Mouse (Mus musculus): ENCODE data around the gene Map3k1. TPM values are rescaled to one million over a fixed set of nuclear protein-coding genes. Genes with fewer than 3 reads are reported as not detected.
A peak's percentile ranks its signal among the peaks of the same experiment; 100 is the strongest.

The Map3k1 gene
- total RNA-seq (2021) = 60.4 and 62.0 TPM in 2 replicates
- long read RNA-seq, experiment 1, partial matches to known transcripts = 4 of 7 reads
- long read RNA-seq, experiment 1, other reads (novel, unspliced or antisense) = 2 of 7 reads
- long read RNA-seq, experiment 2, full-length matches to known transcripts = 1 of 4 reads
- long read RNA-seq, experiment 2, partial matches to known transcripts = 2 of 4 reads
- long read RNA-seq, experiment 2, other reads (novel, unspliced or antisense) = 1 of 4 reads

GRCm38 (mm10) chr13:111808637-111809465 lies at the start of gene Map3k1:
Map3k1 (minus strand) TSS chr13:111808993.
- peak; percentile 85 for DNase-seq

- peak; percentile 17 for DNase-seq
These were observed 48.1 kb upstream of the Map3k1 start for GRCm38 (mm10) chr13:111856786-111857455.

- no peak for DNase-seq
These were observed 47.4 kb upstream of the Map3k1 start for GRCm38 (mm10) chr13:111856232-111856631.

- no peak for DNase-seq
These were observed 43.8 kb upstream of the Map3k1 start for GRCm38 (mm10) chr13:111852451-111853224.

GRCm38 (mm10) chr13:111850046-111850837 lies 41.4 kb upstream of the Map3k1 start:
- DNase-seq = no peak

GRCm38 (mm10) chr13:111845471-111845870 lies 36.7 kb upstream of the Map3k1 start:
- DNase-seq = peak; percentile 35

GRCm38 (mm10) chr13:111844313-111844712 lies 35.5 kb upstream of the Map3k1 start:
- DNase-seq = no peak

- no peak for DNase-seq
These were observed 27.0 kb upstream of the Map3k1 start for GRCm38 (mm10) chr13:111835787-111836186.

GRCm38 (mm10) chr13:111834613-111835012 lies 25.8 kb upstream of the Map3k1 start:
- DNase-seq = no peak

- peak; percentile 66 for DNase-seq
These were observed 20.7 kb upstream of the Map3k1 start for GRCm38 (mm10) chr13:111829473-111829872.

- DNase-seq = no peak
These were observed 18.7 kb upstream of the Map3k1 start for GRCm38 (mm10) chr13:111827481-111827880.

GRCm38 (mm10) chr13:111824178-111824577 lies 15.4 kb upstream of the Map3k1 start:
- DNase-seq = no peak

GRCm38 (mm10) chr13:111821727-111822375 lies 13.1 kb upstream of the Map3k1 start:
- no peak for DNase-seq

- DNase-seq = no peak
These were observed 11.0 kb upstream of the Map3k1 start for GRCm38 (mm10) chr13:111819618-111820385.

- peak; percentile 60 for DNase-seq
These were observed 10.3 kb upstream of the Map3k1 start for GRCm38 (mm10) chr13:111819106-111819505.

- DNase-seq = no peak
These were observed 9.6 kb upstream of the Map3k1 start for GRCm38 (mm10) chr13:111818216-111818903.

GRCm38 (mm10) chr13:111817773-111818172 lies 9.0 kb upstream of the Map3k1 start:
- no peak for DNase-seq

- no peak for DNase-seq
These were observed 7.6 kb upstream of the Map3k1 start for GRCm38 (mm10) chr13:111816431-111816830.

GRCm38 (mm10) chr13:111815486-111815885 lies 6.7 kb upstream of the Map3k1 start:
- no peak for DNase-seq
